Mouse (Mus musculus) forebrain, embryonic 14.5 days (tissue): ENCODE measurements around the gene Aldob. TPM values are rescaled to one million over a fixed set of nuclear protein-coding genes. Genes with fewer than 3 reads are reported as not detected.

Source experiments
- ATAC-seq: fragments of 200-750 bp; cut with Nextera tagmentation; 2 replicates; pipeline ENCODE4 v1.8.0; 2017; ENCODE audit warnings: mild to moderate bottlenecking, moderate library complexity
- DNase-seq: peaks from one replicate; pipeline ENCODE4 v3.0.0-alpha.2; 2015; ENCODE audit warnings: low spot score
- H3K27ac ChIP-seq: fragments of 300-500 bp; sonication (generic); 2 replicates; pipeline ENCODE4 v1.5.1; 2014; ENCODE audit warnings: low read depth, mild to moderate bottlenecking, control low read depth, low read length, moderate library complexity
- H3K27me3 ChIP-seq: fragments of 300-500 bp; sonication (generic); replicated peaks from 2 replicates; pipeline ENCODE4 v1.6.1; 2014; ENCODE audit warnings: low read length, control low read depth, mixed read lengths; ENCODE audit not compliant: control insufficient read depth, insufficient read depth
- H3K36me3 ChIP-seq: fragments of 300-500 bp; sonication (generic); 2 replicates; pipeline ENCODE4 v1.6.1; 2014; ENCODE audit warnings: low read length, control low read depth; ENCODE audit not compliant: control insufficient read depth, insufficient read depth
- H3K4me1 ChIP-seq: fragments of 300-500 bp; sonication (generic); 2 replicates; pipeline ENCODE4 v1.6.1; 2014; ENCODE audit warnings: antibody characterized with exemption, low read length, control low read depth; ENCODE audit not compliant: control insufficient read depth, insufficient read depth
- H3K4me2 ChIP-seq: fragments of 300-500 bp; sonication (generic); 2 replicates; pipeline ENCODE4 v1.6.1; 2014; ENCODE audit warnings: mild to moderate bottlenecking, control low read depth, low read length
- H3K4me3 ChIP-seq: fragments of 300-500 bp; sonication (generic); 2 replicates; pipeline ENCODE4 v1.5.1; 2014; ENCODE audit warnings: low read depth, low read length, control low read depth
- H3K9ac ChIP-seq: fragments of 300-500 bp; sonication (generic); 2 replicates; pipeline ENCODE4 v1.6.1; 2014; ENCODE audit warnings: mild to moderate bottlenecking, low read length, control low read depth, moderate library complexity
- H3K9me3 ChIP-seq: fragments of 300-500 bp; sonication (generic); replicated peaks from 2 replicates; pipeline ENCODE4 v1.6.1; 2016; ENCODE audit warnings: low read length, control low read depth, mixed read lengths; ENCODE audit not compliant: control insufficient read depth
- WGBS: fragments of 180-500 bp; shearing (Covaris S2); extraction: QIAGEN DNeasy Blood & Tissue Kit; methylation state at CpG from one replicate; pipeline ENCODE4 v1.1.7; 2014; 5-methylcytosine and 5-hydroxymethylcytosine counted together
- polyA plus RNA-seq: library from polyadenylated mRNA; unstranded; fragments of >200 nt; fragmentation: Nextera tagmentation; extraction: Ambion mirVana; gene quantifications from 2 replicates; pipeline ENCODE4 v1.2.1, GENCODE M21; 2014

Aldob gene
- polyA plus RNA-seq: 0.15 and 0.27 TPM in 2 replicates

- H3K4me2 ChIP-seq: no peak within 1 kb of the TSS
- no peak within 1 kb of the TSS for H3K27ac ChIP-seq
- no peak for ATAC-seq
- no peak within 1 kb of the TSS for H3K9ac ChIP-seq
- 76% methylated on average over 3 of the region's 3 CpGs for WGBS
- no peak within 1 kb of the TSS for H3K4me3 ChIP-seq
- no peak for DNase-seq
- H3K36me3 ChIP-seq: no peaks in the 10 kb centered on the region
- H3K27me3 ChIP-seq: no peaks in the 10 kb centered on the region
- no peaks in the 10 kb centered on the region for H3K4me1 ChIP-seq
- H3K9me3 ChIP-seq: no peaks in the 10 kb centered on the region
These were observed at the start of gene Aldob for GRCm38 (mm10) chr4:49549383-49549782. Gene Aldob (minus strand): TSS chr4:49549546.

DNA sequence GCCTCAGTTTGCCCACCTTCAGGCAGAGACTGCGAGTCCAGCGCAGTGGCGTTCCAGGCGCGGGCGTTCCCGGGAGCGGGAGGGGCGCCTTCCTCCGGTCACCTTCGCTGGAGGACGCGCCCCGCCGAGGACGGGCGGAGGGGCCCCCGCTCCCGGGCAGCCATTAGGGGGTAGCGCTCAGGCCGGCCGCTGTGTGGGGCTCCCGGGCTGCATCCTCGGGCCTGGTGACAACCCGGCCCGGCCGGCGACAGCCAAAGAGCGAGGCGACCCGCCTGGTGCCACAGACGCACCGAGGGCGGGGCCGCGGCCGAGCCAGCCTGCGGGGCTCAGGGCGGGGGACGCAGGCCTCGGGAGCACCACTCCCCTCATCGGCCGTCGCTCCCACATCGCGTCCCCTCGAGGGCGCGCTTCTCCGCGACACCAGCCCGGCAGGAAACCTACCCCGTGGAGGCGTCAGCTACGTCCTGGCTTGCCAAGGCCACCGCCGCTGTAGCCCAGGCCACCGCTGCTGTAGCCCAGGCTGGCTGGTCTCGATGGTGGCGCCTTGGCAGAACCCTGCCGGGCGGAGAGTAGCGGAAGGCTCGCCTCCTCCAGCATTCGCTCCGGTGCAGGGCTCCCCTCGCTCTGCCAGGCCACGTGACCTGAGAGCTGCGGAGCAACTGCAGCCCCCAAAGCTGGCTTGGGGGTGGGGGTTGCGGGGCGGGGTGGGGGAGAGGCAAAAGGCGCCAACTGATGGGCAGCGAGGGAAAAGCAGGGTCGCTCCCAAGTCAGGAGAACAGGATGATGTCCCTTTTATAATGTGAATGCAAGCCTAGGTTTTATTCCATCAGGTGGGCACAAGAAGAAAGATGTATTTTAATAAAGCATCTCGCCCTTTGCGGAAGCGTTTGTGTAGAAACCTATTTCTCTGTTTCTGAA is 48.1 kb upstream of the Aldob start, which contains the start of gene Tmem246:
Gene Tmem246, minus strand, starts transcription at position 694 of the 918 bp plus-strand sequence.
- H3K9me3 ChIP-seq: no peaks in the 10 kb centered on the region
- under 1% methylated on average over 74 of the region's 77 CpGs for WGBS
- DNase-seq (peak; percentile 81), ATAC-seq (peak; percentile 95)
- H3K9ac ChIP-seq: peak within 1 kb of the TSS; percentile 86
- no peaks in the 10 kb centered on the region; the same call in 1 of the 2 replicates for H3K4me1 ChIP-seq
- peak within 1 kb of the TSS; percentile 83 for H3K4me2 ChIP-seq
- peak within 1 kb of the TSS; percentile 82 for H3K27ac ChIP-seq
- no peaks in the 10 kb centered on the region for H3K36me3 ChIP-seq
- no peaks in the 10 kb centered on the region for H3K27me3 ChIP-seq
- peak within 1 kb of the TSS; percentile 80 for H3K4me3 ChIP-seq

GRCm38 (mm10) chr4:49596846-49597182 is 47.5 kb upstream of the Aldob start:
- Histone ChIP-seq H3K4me3 (peak overlapping the region; percentile 80), H3K9me3 (no peaks in the 10 kb centered on the region), H3K27ac (peak overlapping the region; percentile 82), H3K36me3 (no peaks in the 10 kb centered on the region), H3K27me3 (no peaks in the 10 kb centered on the region), H3K4me1 (no peaks in the 10 kb centered on the region; the same call in 1 of the 2 replicates), H3K9ac (peak overlapping the region; percentile 86), H3K4me2 (peak overlapping the region; percentile 83)
- under 1% methylated on average over 20 of the region's 20 CpGs for WGBS
- DNase-seq (peak; percentile 19), ATAC-seq (no peak)

- H3K4me1 ChIP-seq: no peaks in the 10 kb centered on the region
- H3K4me3 ChIP-seq: no peak overlapping the region
- H3K4me2 ChIP-seq: no peak overlapping the region
- no peaks in the 10 kb centered on the region for H3K9me3 ChIP-seq
- no peak for ATAC-seq
- no peak overlapping the region for H3K27ac ChIP-seq
- H3K27me3 ChIP-seq: no peaks in the 10 kb centered on the region
- 86% methylated on average over 2 of the region's 2 CpGs for WGBS
- DNase-seq: no peak
- H3K9ac ChIP-seq: no peak overlapping the region
- H3K36me3 ChIP-seq: peaks cover 11% of the 10 kb centered on the region
These were observed 40.8 kb upstream of the Aldob start for GRCm38 (mm10) chr4:49590152-49590551.

DNA sequence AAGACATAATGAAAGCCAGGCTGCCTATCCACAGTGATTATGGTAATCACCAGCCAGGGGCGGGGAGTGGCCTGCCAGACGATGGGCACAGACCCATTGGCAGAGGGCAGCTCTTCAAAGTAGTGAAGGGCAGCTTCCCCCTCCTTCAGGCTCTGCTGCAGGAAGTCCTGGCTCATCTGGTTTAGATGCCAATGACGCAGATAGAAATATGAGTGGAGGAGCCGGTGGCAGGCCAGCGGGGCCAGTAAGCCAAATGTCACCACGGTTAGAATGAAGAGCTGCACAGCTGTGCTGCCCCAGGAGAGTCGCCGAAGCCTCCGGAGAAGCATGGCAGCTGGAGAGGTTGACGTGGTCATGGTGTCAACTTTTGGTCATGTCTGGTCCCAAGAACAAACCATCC is 37.5 kb upstream of the Aldob start:
- Histone ChIP-seq H3K4me2 (no peak overlapping the region), H3K9me3 (no peaks in the 10 kb centered on the region), H3K27ac (no peak overlapping the region), H3K27me3 (no peaks in the 10 kb centered on the region), H3K36me3 (peaks cover 11% of the 10 kb centered on the region), H3K9ac (no peak overlapping the region), H3K4me3 (no peak overlapping the region), H3K4me1 (peaks cover 7% of the 10 kb centered on the region)
- WGBS: 94% methylated on average over 10 of the region's 10 CpGs
- ATAC-seq (no peak), DNase-seq (no peak)

DNA sequence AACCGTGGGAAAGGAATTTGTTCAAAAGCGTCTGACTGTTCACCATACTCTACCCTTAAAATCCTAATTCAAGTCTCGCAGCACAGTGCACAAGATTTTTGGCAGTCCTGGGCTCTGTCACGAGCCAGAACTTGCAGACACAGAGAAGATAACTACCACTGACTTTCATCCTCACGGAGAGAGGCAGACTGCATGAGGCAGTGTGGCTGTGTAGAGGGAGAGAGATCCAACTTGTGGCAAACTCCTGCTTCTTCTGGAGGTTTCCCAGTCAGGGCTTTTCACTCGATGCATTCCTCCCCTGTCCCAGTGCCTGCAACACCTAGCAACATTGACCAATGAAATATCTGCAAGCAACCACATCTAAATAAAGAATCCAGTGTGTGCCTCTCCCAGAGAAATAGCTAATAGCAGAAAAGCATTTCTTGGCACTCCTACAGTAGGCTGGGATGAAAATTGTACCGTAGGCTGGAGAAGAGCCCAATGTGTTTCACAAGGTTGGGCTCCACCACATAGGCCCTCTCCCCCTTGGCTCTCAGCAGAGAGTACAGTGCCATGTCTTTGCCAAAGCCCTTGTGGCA is 36.3 kb upstream of the Aldob start:
- Histone ChIP-seq H3K9me3 (no peaks in the 10 kb centered on the region), H3K9ac (no peak overlapping the region), H3K4me3 (no peak overlapping the region), H3K27ac (no peak overlapping the region), H3K27me3 (no peaks in the 10 kb centered on the region), H3K4me1 (peaks cover 7% of the 10 kb centered on the region), H3K36me3 (peaks cover 11% of the 10 kb centered on the region), H3K4me2 (no peak overlapping the region)
- ATAC-seq (no peak), DNase-seq (no peak)
- 91% methylated on average over 7 of the region's 7 CpGs for WGBS

DNA sequence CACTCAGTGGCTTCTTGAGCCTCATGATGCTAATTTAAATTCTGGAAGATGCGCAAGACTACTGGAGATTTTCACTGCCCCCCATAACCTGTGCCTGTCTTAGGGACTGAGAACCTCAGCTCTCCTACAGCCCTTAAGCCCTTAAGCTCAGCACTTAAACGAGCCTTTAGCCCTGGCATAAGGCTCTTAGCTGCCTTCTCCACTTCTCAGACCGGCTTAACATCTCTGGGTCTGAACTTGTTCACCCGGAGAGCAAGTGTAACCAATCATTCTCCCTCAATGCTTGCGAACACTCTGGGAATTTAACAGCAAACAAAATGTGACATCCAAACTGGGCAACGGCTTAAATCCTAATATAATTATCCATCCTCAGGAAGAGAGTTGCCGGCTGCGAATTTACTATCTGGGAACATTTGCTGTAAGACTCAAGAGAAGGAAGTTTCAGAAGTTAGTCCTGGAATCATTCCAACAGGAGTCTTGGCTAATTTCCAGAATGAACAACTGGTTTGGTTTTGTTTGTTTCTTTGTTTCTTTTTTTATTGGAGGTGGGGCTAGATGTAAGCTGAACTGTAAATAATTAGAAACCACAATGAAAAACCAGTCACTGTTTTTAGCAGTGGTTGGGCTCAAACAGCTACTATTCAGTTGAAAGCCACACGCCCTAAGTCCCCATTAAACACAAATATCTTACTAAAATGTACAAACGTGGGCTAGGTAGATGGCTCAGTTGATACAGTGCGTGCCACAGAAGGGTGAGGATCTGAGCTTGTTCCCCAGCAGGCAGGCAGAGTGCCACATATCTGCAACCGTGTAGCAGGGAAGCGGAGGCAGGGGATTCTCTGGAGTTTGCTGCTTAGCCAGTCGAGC is 34.9 kb upstream of the Aldob start:
- 31% methylated on average over 14 of the region's 14 CpGs for WGBS
- ATAC-seq (peak; percentile 36; the same call in 1 of the 2 replicates), DNase-seq (peak; percentile 45)
- Histone ChIP-seq H3K27ac (no peak overlapping the region), H3K36me3 (peaks cover 11% of the 10 kb centered on the region), H3K27me3 (no peaks in the 10 kb centered on the region), H3K4me3 (no peak overlapping the region), H3K4me2 (no peak overlapping the region), H3K9ac (no peak overlapping the region), H3K4me1 (peaks cover 7% of the 10 kb centered on the region), H3K9me3 (no peaks in the 10 kb centered on the region)

DNA sequence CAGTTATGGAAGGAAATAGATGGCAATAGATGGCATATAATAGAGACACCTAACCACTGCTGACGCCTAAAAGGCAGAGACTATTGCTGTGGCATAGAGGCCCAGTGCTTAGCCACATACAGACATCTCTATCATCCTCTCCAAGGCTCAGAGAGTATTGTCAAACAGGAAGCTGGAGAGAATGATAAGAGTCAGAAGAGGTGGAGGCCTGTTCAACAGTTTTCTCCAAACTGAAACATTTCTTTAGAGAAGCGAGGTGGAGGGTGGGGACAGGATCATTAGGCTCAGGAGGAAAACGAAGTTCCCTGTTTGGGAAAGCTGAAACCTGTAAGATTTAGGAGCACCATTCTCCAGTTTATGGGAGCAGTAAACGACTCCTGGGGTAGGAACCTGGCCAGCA is 31.9 kb upstream of the Aldob start:
- Histone ChIP-seq H3K27me3 (no peaks in the 10 kb centered on the region), H3K4me3 (no peak overlapping the region), H3K9me3 (no peaks in the 10 kb centered on the region), H3K4me1 (peaks cover 7% of the 10 kb centered on the region), H3K4me2 (no peak overlapping the region), H3K9ac (no peak overlapping the region), H3K36me3 (peaks cover 10% of the 10 kb centered on the region), H3K27ac (no peak overlapping the region)
- no peak for ATAC-seq
- DNase-seq: no peak
- 77% methylated on average over 4 of the region's 4 CpGs for WGBS
